Mouse (Mus musculus) ES-Bruce4 (cell line): ENCODE results near the gene Csnk2a1. TPM values are rescaled to one million over a fixed set of nuclear protein-coding genes. Genes with fewer than 3 reads are reported as not detected.

Experiments used
- H3K27ac ChIP-seq: 2 replicates; pipeline ENCODE4 v1.5.1; 2012; ENCODE audit warnings: low read length, inconsistent platforms; ENCODE audit not compliant: insufficient read depth
- H3K27me3 ChIP-seq: 2 replicates; pipeline ENCODE4 v1.6.1; 2012; ENCODE audit warnings: mild to moderate bottlenecking, low read length, inconsistent platforms; ENCODE audit not compliant: control insufficient read depth, poor library complexity, insufficient read depth, severe bottlenecking
- H3K36me3 ChIP-seq: 2 replicates; pipeline ENCODE4 v1.6.1; 2012; ENCODE audit warnings: inconsistent platforms, mild to moderate bottlenecking, low read length, moderate library complexity; ENCODE audit not compliant: control insufficient read depth, poor library complexity, insufficient read depth, severe bottlenecking
- H3K4me1 ChIP-seq: one replicate; pipeline ENCODE4 v1.8.1; 2011; ENCODE audit warnings: low read length; ENCODE audit not compliant: control insufficient read depth, insufficient read depth
- H3K4me3 ChIP-seq: 2 replicates; pipeline ENCODE4 v1.5.1; 2011; ENCODE audit warnings: low read depth, mild to moderate bottlenecking, low read length
- H3K9ac ChIP-seq: 2 replicates; pipeline ENCODE4 v1.6.1; 2012; ENCODE audit warnings: low read depth, mild to moderate bottlenecking, inconsistent platforms; ENCODE audit not compliant: poor library complexity, severe bottlenecking
- H3K9me3 ChIP-seq: replicated peaks from 2 replicates; pipeline ENCODE4 v1.6.1; 2012; ENCODE audit warnings: mild to moderate bottlenecking, low read length, inconsistent platforms; ENCODE audit not compliant: control insufficient read depth, poor library complexity, insufficient read depth, severe bottlenecking
- CTCF ChIP-seq: IDR thresholded peaks from one replicate; pipeline ENCODE4 v1.8.1; 2011; ENCODE audit warnings: low read depth, low read length
- EP300 ChIP-seq: IDR thresholded peaks from 2 replicates; pipeline ENCODE4 v1.6.1; 2011; ENCODE audit warnings: low read depth, low read length; ENCODE audit not compliant: insufficient read depth
- POLR2A ChIP-seq: IDR thresholded peaks from one replicate; pipeline ENCODE4 v1.8.1; 2011; ENCODE audit warnings: low read length; ENCODE audit not compliant: insufficient read depth
- polyA plus RNA-seq: library from polyadenylated mRNA; stranded (reverse); fragments of >200 nt; gene quantifications from 2 replicates; pipeline ENCODE4 v1.2.4, GENCODE M21; 2011; ENCODE audit warnings: low read depth; ENCODE audit not compliant: missing spikeins, insufficient read depth, insufficient read length

Csnk2a1 gene
- polyA plus RNA-seq, 1 experiment: 280 TPM

DNA sequence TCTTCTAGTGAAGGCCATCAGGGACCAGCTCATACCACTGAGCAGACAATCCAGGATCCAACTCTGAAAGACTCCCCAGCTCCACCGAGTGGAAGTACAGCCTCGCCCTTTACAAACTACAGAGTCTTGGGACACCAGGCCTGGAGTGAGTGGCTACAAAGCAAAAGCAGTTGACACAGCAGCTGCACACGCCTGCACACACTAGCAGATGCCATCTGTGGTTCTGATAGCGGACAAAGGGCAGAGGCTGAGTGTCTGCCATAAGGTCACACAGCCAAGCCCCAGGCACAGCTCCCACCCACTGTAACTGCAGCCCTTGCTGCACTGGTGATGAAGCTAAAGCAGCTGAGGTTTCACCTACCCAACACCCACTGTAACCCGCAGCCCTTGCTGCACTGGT, 94.9 kb downstream of the Csnk2a1 start:
- no peak overlapping the region for H3K4me3 ChIP-seq
- peaks cover 35% of the 10 kb centered on the region for H3K36me3 ChIP-seq
- no peaks in the 10 kb centered on the region for H3K27me3 ChIP-seq
- no peaks in the 10 kb centered on the region for H3K9me3 ChIP-seq
- TF ChIP-seq CTCF (no peak), POLR2A (no peak), EP300 (no peak)
- H3K9ac ChIP-seq: no peak overlapping the region
- H3K27ac ChIP-seq: no peak overlapping the region
- no peaks in the 10 kb centered on the region for H3K4me1 ChIP-seq

DNA sequence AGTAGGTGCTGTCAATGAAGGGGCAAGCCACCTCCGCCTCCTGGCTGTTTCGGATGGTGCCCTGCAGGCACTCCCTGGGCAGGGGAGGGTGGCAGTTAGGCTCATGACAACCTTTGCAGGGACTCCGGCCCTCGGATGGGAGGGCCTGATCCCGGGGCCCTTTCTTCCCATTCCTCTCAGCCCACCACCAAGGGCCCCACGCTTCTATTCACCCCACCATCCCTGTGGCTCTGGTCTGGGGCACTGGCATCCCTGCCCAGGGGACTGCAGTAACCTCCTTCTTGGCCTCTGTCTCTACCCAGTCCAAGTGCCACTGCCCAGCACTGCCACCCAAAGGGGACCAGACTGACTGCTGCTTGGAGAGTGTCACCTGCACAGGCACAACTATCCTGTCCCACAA, 95.6 kb downstream of the Csnk2a1 start:
- no peaks in the 10 kb centered on the region for H3K4me1 ChIP-seq
- TF ChIP-seq CTCF (no peak), POLR2A (no peak), EP300 (no peak)
- H3K9me3 ChIP-seq: no peaks in the 10 kb centered on the region
- peaks cover 36% of the 10 kb centered on the region for H3K36me3 ChIP-seq
- no peak overlapping the region for H3K27ac ChIP-seq
- H3K27me3 ChIP-seq: no peaks in the 10 kb centered on the region
- no peak overlapping the region for H3K9ac ChIP-seq
- H3K4me3 ChIP-seq: no peak overlapping the region

DNA sequence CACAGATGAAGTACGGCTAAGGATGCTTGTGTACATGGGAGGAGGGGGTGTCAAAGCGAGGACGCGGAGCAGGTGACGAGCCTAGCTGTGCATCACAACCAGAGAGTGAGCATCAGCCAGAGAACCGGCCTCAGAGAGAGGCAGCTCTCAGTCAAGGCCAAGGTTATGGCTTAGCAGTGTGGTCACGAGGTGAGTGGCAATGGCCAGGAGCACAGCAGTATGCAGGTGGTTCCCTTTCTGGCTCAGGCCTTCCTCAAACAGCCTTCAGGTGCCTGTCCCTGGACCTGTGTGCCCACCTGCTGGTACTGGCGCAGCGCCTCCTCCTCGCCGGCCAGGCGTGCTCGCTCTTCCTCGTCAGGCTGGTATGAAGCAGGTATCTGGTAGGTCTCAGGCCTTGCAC, 97.3 kb downstream of the Csnk2a1 start:
- Histone ChIP-seq H3K9me3 (no peaks in the 10 kb centered on the region), H3K4me1 (no peaks in the 10 kb centered on the region), H3K36me3 (peaks cover 34% of the 10 kb centered on the region), H3K9ac (no peak overlapping the region), H3K27ac (no peak overlapping the region), H3K4me3 (no peak overlapping the region), H3K27me3 (no peaks in the 10 kb centered on the region)
- no peak for TF ChIP-seq EP300
- TF ChIP-seq POLR2A: no peak
- TF ChIP-seq CTCF: no peak

DNA sequence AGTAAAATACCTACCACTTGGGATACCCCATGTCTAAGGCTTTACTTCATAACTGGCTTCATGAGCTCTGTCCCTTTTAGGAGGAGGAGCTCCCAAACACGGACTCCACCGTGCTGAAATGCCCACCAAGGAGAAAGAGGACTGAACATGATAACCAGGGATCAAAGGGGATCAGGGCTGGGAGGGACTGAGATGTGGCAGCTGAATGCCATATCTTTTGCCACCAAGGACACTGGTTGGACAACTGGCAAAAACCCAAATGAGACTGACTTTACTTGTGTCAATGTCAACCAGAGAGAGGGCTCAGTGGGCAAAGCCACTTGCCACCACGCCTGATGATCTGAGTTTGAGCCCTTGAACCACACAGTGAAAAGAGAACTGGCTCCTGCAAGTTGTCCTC, 98.2 kb downstream of the Csnk2a1 start:
- no peaks in the 10 kb centered on the region for H3K4me1 ChIP-seq
- H3K36me3 ChIP-seq: peaks cover 38% of the 10 kb centered on the region
- H3K9me3 ChIP-seq: no peaks in the 10 kb centered on the region
- H3K27me3 ChIP-seq: no peaks in the 10 kb centered on the region
- H3K27ac ChIP-seq: no peak overlapping the region
- TF ChIP-seq EP300: no peak
- no peak for TF ChIP-seq CTCF
- no peak for TF ChIP-seq POLR2A
- no peak overlapping the region for H3K9ac ChIP-seq
- H3K4me3 ChIP-seq: no peak overlapping the region

DNA sequence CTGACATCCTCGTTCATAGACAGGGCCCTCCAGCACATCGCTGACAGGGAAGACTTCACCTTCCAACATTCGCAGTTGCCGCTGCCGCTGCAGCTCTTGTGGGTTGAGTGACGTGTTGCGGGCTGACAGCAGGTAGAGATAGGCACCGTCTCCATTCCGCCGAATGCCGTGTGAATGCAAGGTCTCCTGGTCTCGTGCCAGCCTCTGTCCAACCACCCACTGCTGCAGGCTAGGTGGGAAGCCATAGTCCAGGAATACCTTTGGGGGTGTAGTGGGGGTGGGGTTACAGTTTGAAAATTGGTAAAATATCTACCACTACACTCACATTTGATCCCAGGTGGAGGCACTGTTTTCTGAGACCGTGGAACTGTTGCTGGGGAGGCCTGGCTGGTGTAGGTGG, 99.5 kb downstream of the Csnk2a1 start:
- no peak for TF ChIP-seq POLR2A
- no peak for TF ChIP-seq EP300
- no peak for TF ChIP-seq CTCF
- no peak overlapping the region for H3K9ac ChIP-seq
- peaks cover 43% of the 10 kb centered on the region for H3K36me3 ChIP-seq

DNA sequence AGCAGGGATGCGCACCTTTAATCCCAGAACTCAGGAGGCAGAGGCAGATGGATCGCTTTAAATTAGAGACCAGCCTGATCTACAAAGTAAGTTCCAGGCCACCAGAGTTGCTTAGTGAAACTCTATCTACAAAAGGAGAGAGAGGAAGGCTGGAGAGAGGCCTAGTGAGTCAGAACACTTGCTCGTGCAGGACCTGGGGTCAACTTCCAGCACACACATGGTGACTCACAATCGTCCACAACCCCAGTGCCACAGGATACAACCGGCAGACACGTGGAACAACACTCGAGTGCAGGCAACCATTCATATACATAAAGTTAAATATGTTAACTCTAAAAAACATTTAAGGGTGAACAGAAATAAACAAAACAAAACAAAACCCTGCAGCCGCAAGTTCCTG, 100.0 kb downstream of the Csnk2a1 start:
- H3K4me3 ChIP-seq: no peak overlapping the region
- H3K36me3 ChIP-seq: peaks cover 43% of the 10 kb centered on the region
- no peak overlapping the region for H3K9ac ChIP-seq
- no peak for TF ChIP-seq EP300
- TF ChIP-seq POLR2A: no peak
- TF ChIP-seq CTCF: no peak
- H3K4me1 ChIP-seq: peaks cover 2% of the 10 kb centered on the region
- H3K9me3 ChIP-seq: no peaks in the 10 kb centered on the region
- H3K27me3 ChIP-seq: no peaks in the 10 kb centered on the region
- H3K27ac ChIP-seq: no peak overlapping the region

More for the DNA sequence above, 99.5 kb downstream of the Csnk2a1 start:
- Histone ChIP-seq H3K4me1 (peaks cover 2% of the 10 kb centered on the region), H3K27me3 (no peaks in the 10 kb centered on the region), H3K27ac (no peak overlapping the region), H3K9me3 (no peaks in the 10 kb centered on the region), H3K4me3 (no peak overlapping the region)
